Mouse (Mus musculus) embryonic facial prominence, embryonic 13.5 days (tissue): ENCODE data around the gene Tdo2. TPM values are rescaled to one million over a fixed set of nuclear protein-coding genes. Genes with fewer than 3 reads are reported as not detected.

Experiments
- ATAC-seq: fragments of 200-750 bp; cut with Nextera tagmentation; 2 replicates; pipeline ENCODE4 v1.8.0; 2017; ENCODE audit warnings: low read depth; ENCODE audit not compliant: insufficient number of reproducible peaks, insufficient read depth, low FRiP score, low TSS enrichment
- H3K27ac ChIP-seq: fragments of 300-500 bp; sonication (generic); 2 replicates; pipeline ENCODE4 v1.5.1; 2015; ENCODE audit warnings: moderate library complexity, mild to moderate bottlenecking, inconsistent platforms
- H3K27me3 ChIP-seq: fragments of 300-500 bp; sonication (generic); 2 replicates; pipeline ENCODE4 v1.6.1; 2015; ENCODE audit warnings: mild to moderate bottlenecking, inconsistent platforms
- H3K36me3 ChIP-seq: fragments of 300-500 bp; sonication (generic); 2 replicates; pipeline ENCODE4 v1.6.1; 2015; ENCODE audit warnings: mild to moderate bottlenecking, inconsistent platforms
- H3K4me1 ChIP-seq: fragments of 300-500 bp; sonication (generic); 2 replicates; pipeline ENCODE4 v1.6.1; 2015; ENCODE audit warnings: inconsistent platforms
- H3K4me2 ChIP-seq: fragments of 300-500 bp; sonication (generic); 2 replicates; pipeline ENCODE4 v1.6.1; 2015; ENCODE audit warnings: moderate library complexity, mild to moderate bottlenecking, inconsistent platforms
- H3K4me3 ChIP-seq: fragments of 300-500 bp; sonication (generic); 2 replicates; pipeline ENCODE4 v1.5.1; 2015; ENCODE audit warnings: mild to moderate bottlenecking, inconsistent platforms
- H3K9ac ChIP-seq: fragments of 300-500 bp; sonication (generic); 2 replicates; pipeline ENCODE4 v1.6.1; 2015; ENCODE audit warnings: mild to moderate bottlenecking, inconsistent platforms
- H3K9me3 ChIP-seq: fragments of 300-500 bp; sonication (generic); 2 replicates; pipeline ENCODE4 v1.6.1; 2016; ENCODE audit warnings: inconsistent platforms
- WGBS: fragments of 180-500 bp; shearing (Covaris S2); methylation state at CpG from one replicate; pipeline ENCODE4 v1.1.7; 2015; ENCODE audit warnings: mixed read lengths; 5-methylcytosine and 5-hydroxymethylcytosine counted together
- polyA plus RNA-seq: library from polyadenylated mRNA; unstranded; fragments of >200 nt; fragmentation: Nextera tagmentation; extraction: Ambion mirVana; gene quantifications from 2 replicates; pipeline ENCODE4 v1.2.1, GENCODE M21; 2015

The Tdo2 gene
- polyA plus RNA-seq, 1 experiment from 2014 or later: not detected

GRCm38 (mm10) chr3:81942341-81942740 lies 33.7 kb downstream of the Tdo2 start:
- no peaks in the 10 kb centered on the region for H3K27me3 ChIP-seq
- no peaks in the 10 kb centered on the region for H3K36me3 ChIP-seq
- no peak for ATAC-seq
- WGBS: 84% methylated on average over 3 of the region's 3 CpGs
- H3K4me2 ChIP-seq: no peak overlapping the region
- H3K27ac ChIP-seq: no peak overlapping the region
- H3K4me1 ChIP-seq: no peaks in the 10 kb centered on the region
- no peak overlapping the region for H3K9ac ChIP-seq
- H3K4me3 ChIP-seq: no peak overlapping the region
- no peaks in the 10 kb centered on the region for H3K9me3 ChIP-seq

- no peak for ATAC-seq
- Histone ChIP-seq H3K4me1 (no peaks in the 10 kb centered on the region), H3K27ac (no peak overlapping the region), H3K9me3 (no peaks in the 10 kb centered on the region), H3K9ac (no peak overlapping the region), H3K27me3 (no peaks in the 10 kb centered on the region), H3K4me2 (no peak overlapping the region), H3K4me3 (no peak overlapping the region), H3K36me3 (no peaks in the 10 kb centered on the region)
- WGBS: 53% methylated on average over 3 of the region's 3 CpGs
These were observed 37.1 kb downstream of the Tdo2 start for GRCm38 (mm10) chr3:81938924-81939323.

- H3K4me3 ChIP-seq: no peak overlapping the region
- no peak overlapping the region for H3K9ac ChIP-seq
- WGBS: 78% methylated on average over 4 of the region's 4 CpGs
- no peaks in the 10 kb centered on the region for H3K4me1 ChIP-seq
- ATAC-seq: no peak
- no peak overlapping the region for H3K27ac ChIP-seq
- H3K4me2 ChIP-seq: no peak overlapping the region
- no peaks in the 10 kb centered on the region for H3K27me3 ChIP-seq
- no peaks in the 10 kb centered on the region for H3K9me3 ChIP-seq
- H3K36me3 ChIP-seq: no peaks in the 10 kb centered on the region
These were observed 42.7 kb downstream of the Tdo2 start for GRCm38 (mm10) chr3:81933348-81933747.

GRCm38 (mm10) chr3:81932141-81933101 lies 43.6 kb downstream of the Tdo2 start, which contains the start of gene Ctso:
Gene Ctso, plus strand, starts transcription at chr3:81932601.
- no peaks in the 10 kb centered on the region for H3K9me3 ChIP-seq
- peak within 1 kb of the TSS; percentile 56 for H3K4me2 ChIP-seq
- no peaks in the 10 kb centered on the region for H3K36me3 ChIP-seq
- peak within 1 kb of the TSS; percentile 81 for H3K27ac ChIP-seq
- H3K4me1 ChIP-seq: no peaks in the 10 kb centered on the region
- H3K4me3 ChIP-seq: peak within 1 kb of the TSS; percentile 80
- no peaks in the 10 kb centered on the region for H3K27me3 ChIP-seq
- peak; percentile 78 for ATAC-seq
- H3K9ac ChIP-seq: peak within 1 kb of the TSS; percentile 84
- 11% methylated on average over 27 of the region's 27 CpGs for WGBS

- Histone ChIP-seq H3K4me1 (0 out of 2 replicates have a peak, but pooled peaks cover 2% of the 10 kb centered on the region), H3K4me2 (no peak overlapping the region), H3K36me3 (no peaks in the 10 kb centered on the region), H3K9me3 (no peaks in the 10 kb centered on the region), H3K4me3 (no peak overlapping the region), H3K27ac (no peak overlapping the region), H3K27me3 (no peaks in the 10 kb centered on the region), H3K9ac (no peak overlapping the region)
- ATAC-seq: no peak
- 74% methylated on average over 3 of the region's 3 CpGs for WGBS
These were observed 44.3 kb downstream of the Tdo2 start for GRCm38 (mm10) chr3:81931695-81932094.

- Histone ChIP-seq H3K4me2 (no peak overlapping the region), H3K9me3 (no peaks in the 10 kb centered on the region), H3K4me3 (no peak overlapping the region), H3K4me1 (0 out of 2 replicates have a peak, but pooled peaks cover 2% of the 10 kb centered on the region), H3K36me3 (no peaks in the 10 kb centered on the region), H3K9ac (no peak overlapping the region), H3K27ac (no peak overlapping the region), H3K27me3 (no peaks in the 10 kb centered on the region)
- no peak for ATAC-seq
- 81% methylated on average over 1 of the region's 1 CpGs for WGBS
These were observed 46.9 kb downstream of the Tdo2 start for GRCm38 (mm10) chr3:81929073-81929472.

- WGBS: 45% methylated on average over 9 of the region's 9 CpGs
These were observed 49.2 kb downstream of the Tdo2 start for GRCm38 (mm10) chr3:81926764-81927325.

GRCm38 (mm10) chr3:81925856-81926255 lies 50.1 kb downstream of the Tdo2 start:
- H3K27me3 ChIP-seq: no peaks in the 10 kb centered on the region
- no peaks in the 10 kb centered on the region for H3K9me3 ChIP-seq
- H3K27ac ChIP-seq: no peak overlapping the region
- H3K4me1 ChIP-seq: 0 out of 2 replicates have a peak, but pooled peaks cover 2% of the 10 kb centered on the region
- 47% methylated on average over 5 of the region's 5 CpGs for WGBS
- H3K4me3 ChIP-seq: no peak overlapping the region
- H3K36me3 ChIP-seq: no peaks in the 10 kb centered on the region
- no peak overlapping the region for H3K4me2 ChIP-seq
- no peak for ATAC-seq
- H3K9ac ChIP-seq: no peak overlapping the region

More at GRCm38 (mm10) chr3:81926764-81927325, 49.2 kb downstream of the Tdo2 start:
- Histone ChIP-seq H3K27me3 (no peaks in the 10 kb centered on the region), H3K9me3 (no peaks in the 10 kb centered on the region), H3K4me3 (no peak overlapping the region), H3K36me3 (no peaks in the 10 kb centered on the region), H3K27ac (no peak overlapping the region), H3K4me2 (no peak overlapping the region), H3K9ac (no peak overlapping the region), H3K4me1 (0 out of 2 replicates have a peak, but pooled peaks cover 2% of the 10 kb centered on the region)
- no peak for ATAC-seq

GRCm38 (mm10) chr3:81924931-81925330 lies 51.1 kb downstream of the Tdo2 start:
- Histone ChIP-seq H3K9me3 (no peaks in the 10 kb centered on the region), H3K4me2 (no peak overlapping the region), H3K27ac (no peak overlapping the region), H3K9ac (no peak overlapping the region), H3K4me3 (no peak overlapping the region), H3K36me3 (no peaks in the 10 kb centered on the region), H3K4me1 (0 out of 2 replicates have a peak, but pooled peaks cover 2% of the 10 kb centered on the region), H3K27me3 (no peaks in the 10 kb centered on the region)
- no peak for ATAC-seq
- 2% methylated on average over 1 of the region's 1 CpGs for WGBS

GRCm38 (mm10) chr3:81922910-81923309 lies 53.1 kb downstream of the Tdo2 start:
- no peak overlapping the region for H3K27ac ChIP-seq
- H3K9ac ChIP-seq: no peak overlapping the region
- no peak overlapping the region for H3K4me2 ChIP-seq
- WGBS: 65% methylated on average over 4 of the region's 4 CpGs
- H3K9me3 ChIP-seq: no peaks in the 10 kb centered on the region
- ATAC-seq: no peak
- no peak overlapping the region for H3K4me3 ChIP-seq
- no peaks in the 10 kb centered on the region for H3K27me3 ChIP-seq
- H3K4me1 ChIP-seq: 0 out of 2 replicates have a peak, but pooled peaks cover 2% of the 10 kb centered on the region
- H3K36me3 ChIP-seq: no peaks in the 10 kb centered on the region

GRCm38 (mm10) chr3:81919681-81920080 lies 56.3 kb downstream of the Tdo2 start:
- no peaks in the 10 kb centered on the region for H3K27me3 ChIP-seq
- 29% methylated on average over 3 of the region's 3 CpGs for WGBS
- ATAC-seq: no peak
- no peaks in the 10 kb centered on the region for H3K4me1 ChIP-seq
- H3K4me3 ChIP-seq: no peak overlapping the region
- H3K27ac ChIP-seq: no peak overlapping the region
- no peaks in the 10 kb centered on the region for H3K9me3 ChIP-seq
- no peaks in the 10 kb centered on the region for H3K36me3 ChIP-seq
- H3K9ac ChIP-seq: no peak overlapping the region
- H3K4me2 ChIP-seq: no peak overlapping the region

- no peaks in the 10 kb centered on the region for H3K36me3 ChIP-seq
- H3K9me3 ChIP-seq: no peaks in the 10 kb centered on the region
- WGBS: 82% methylated on average over 8 of the region's 8 CpGs
- H3K4me2 ChIP-seq: no peak overlapping the region
- H3K27me3 ChIP-seq: no peaks in the 10 kb centered on the region
- no peak overlapping the region for H3K27ac ChIP-seq
- ATAC-seq: no peak
- no peak overlapping the region for H3K9ac ChIP-seq
- no peak overlapping the region for H3K4me3 ChIP-seq
- H3K4me1 ChIP-seq: no peaks in the 10 kb centered on the region
These were observed 57.8 kb downstream of the Tdo2 start for GRCm38 (mm10) chr3:81918215-81918614.
